Mouse (Mus musculus): Measurements from ENCODE around the gene Tbc1d22a.

The Tbc1d22a gene

GRCm38 (mm10) chr15:86471136-86471535 lies 256.9 kb downstream of the Tbc1d22a start:
- DNase-seq, result no peak

- no peak for DNase-seq
Observed at GRCm38 (mm10) chr15:86473473-86473872, 259.2 kb downstream of the Tbc1d22a start.

- no peak for DNase-seq
Observed at GRCm38 (mm10) chr15:86474951-86475350, 260.7 kb downstream of the Tbc1d22a start.

- no peak for DNase-seq
Observed at GRCm38 (mm10) chr15:86476483-86476882, 262.2 kb downstream of the Tbc1d22a start.

- no peak for DNase-seq
Observed at GRCm38 (mm10) chr15:86477032-86477431, 262.8 kb downstream of the Tbc1d22a start.

GRCm38 (mm10) chr15:86477471-86477992 lies 263.3 kb downstream of the Tbc1d22a start:
- DNase-seq, result no peak

GRCm38 (mm10) chr15:86478685-86479502 lies 264.6 kb downstream of the Tbc1d22a start:
- no peak for DNase-seq

- DNase-seq, result no peak
Observed at GRCm38 (mm10) chr15:86482362-86482761, 268.1 kb downstream of the Tbc1d22a start.

- DNase-seq, result no peak
Observed at GRCm38 (mm10) chr15:86485815-86486214, 271.6 kb downstream of the Tbc1d22a start.

GRCm38 (mm10) chr15:86487359-86487758 lies 273.1 kb downstream of the Tbc1d22a start:
- no peak for DNase-seq

- DNase-seq, result no peak
Observed at GRCm38 (mm10) chr15:86491434-86492099, 277.3 kb downstream of the Tbc1d22a start.

- DNase-seq, result peak in 1 of 2 experiments; percentile 25
Observed at GRCm38 (mm10) chr15:86492636-86493035, 278.4 kb downstream of the Tbc1d22a start.

- no peak for DNase-seq
Observed at GRCm38 (mm10) chr15:86496209-86496608, 281.9 kb downstream of the Tbc1d22a start.

- DNase-seq, result peak; percentile 47 to 67
Observed at GRCm38 (mm10) chr15:86496646-86497045, 282.4 kb downstream of the Tbc1d22a start.

- DNase-seq, result no peak
Observed at GRCm38 (mm10) chr15:86500536-86500935, 286.3 kb downstream of the Tbc1d22a start.

GRCm38 (mm10) chr15:86503413-86503812 lies 289.2 kb downstream of the Tbc1d22a start:
- DNase-seq, result no peak

- no peak for DNase-seq
Observed at GRCm38 (mm10) chr15:86506666-86507065, 292.4 kb downstream of the Tbc1d22a start.

GRCm38 (mm10) chr15:86507546-86507945 lies 293.3 kb downstream of the Tbc1d22a start:
- no peak for DNase-seq

- DNase-seq, result no peak
Observed at GRCm38 (mm10) chr15:86508406-86509176, 294.3 kb downstream of the Tbc1d22a start.

GRCm38 (mm10) chr15:86509601-86510000 lies 295.3 kb downstream of the Tbc1d22a start:
- no peak for DNase-seq

- no peak for DNase-seq
Observed at GRCm38 (mm10) chr15:86511181-86511580, 296.9 kb downstream of the Tbc1d22a start.

- DNase-seq, result no peak
Observed at GRCm38 (mm10) chr15:86513336-86513735, 299.1 kb downstream of the Tbc1d22a start.

GRCm38 (mm10) chr15:86520201-86520600 lies 305.9 kb downstream of the Tbc1d22a start:
- no peak for DNase-seq
